Mouse (Mus musculus): ENCODE data around the gene Hsph1. TPM values are rescaled to one million over a fixed set of nuclear protein-coding genes. Genes with fewer than 3 reads are reported as not detected.

Gene Hsph1
- polyA plus RNA-seq, 1 experiment from 2014 or later = 99.4 TPM

GRCm38 (mm10) chr5:149623815-149624675 is 12.1 kb downstream of the Hsph1 start:
- Histone ChIP-seq H3K4me1 (replicated peaks; ENCODE audit: control insufficient read depth, insufficient read depth, low read length) (no peaks in the 10 kb centered on the region), H3K27ac (no peak overlapping the region), H3K36me3 (replicated peaks; ENCODE audit: control insufficient read depth, insufficient read depth) (peaks cover 98% of the 10 kb centered on the region), H3K27me3 (ENCODE audit: control insufficient read depth, insufficient read depth, low read length) (no peaks in the 10 kb centered on the region), H3K4me3 (replicated peaks; ENCODE audit: low read length) (no peak overlapping the region), H3K4me2 (replicated peaks) (no peak overlapping the region), H3K9me3 (ENCODE audit: control insufficient read depth, low read length) (no peaks in the 10 kb centered on the region), H3K9ac (no peak overlapping the region)
- DNase-seq (ENCODE audit: low spot score) (no peak), ATAC-seq (ENCODE audit: low FRiP score) (no peak)
- 90% methylated on average over 8 of the region's 8 CpGs for WGBS

GRCm38 (mm10) chr5:149622644-149623043 is 13.5 kb downstream of the Hsph1 start:
- H3K9me3 ChIP-seq (ENCODE audit: control insufficient read depth, low read length) = no peaks in the 10 kb centered on the region
- WGBS = 78% methylated on average over 6 of the region's 6 CpGs

GRCm38 (mm10) chr5:149622152-149622551 is 14.0 kb downstream of the Hsph1 start:
- H3K4me2 ChIP-seq (replicated peaks) = no peak overlapping the region
- no peak for DNase-seq (ENCODE audit: low spot score)
- H3K9me3 ChIP-seq (ENCODE audit: control insufficient read depth, low read length) = no peaks in the 10 kb centered on the region
- H3K4me1 ChIP-seq (replicated peaks; ENCODE audit: control insufficient read depth, insufficient read depth, low read length) = no peaks in the 10 kb centered on the region
- ATAC-seq (ENCODE audit: low FRiP score) = no peak
- WGBS = 68% methylated on average over 7 of the region's 7 CpGs
- peaks cover 99% of the 10 kb centered on the region for H3K36me3 ChIP-seq (replicated peaks; ENCODE audit: control insufficient read depth, insufficient read depth)
- H3K9ac ChIP-seq = no peak overlapping the region
- no peak overlapping the region for H3K27ac ChIP-seq
- no peak overlapping the region for H3K4me3 ChIP-seq (replicated peaks; ENCODE audit: low read length)
- H3K27me3 ChIP-seq (ENCODE audit: control insufficient read depth, insufficient read depth, low read length) = no peaks in the 10 kb centered on the region

More at GRCm38 (mm10) chr5:149622644-149623043, 13.5 kb downstream of the Hsph1 start:
- Histone ChIP-seq H3K27ac (no peak overlapping the region), H3K4me1 (replicated peaks; ENCODE audit: control insufficient read depth, insufficient read depth, low read length) (no peaks in the 10 kb centered on the region), H3K4me2 (replicated peaks) (no peak overlapping the region), H3K9ac (no peak overlapping the region), H3K36me3 (replicated peaks; ENCODE audit: control insufficient read depth, insufficient read depth) (peaks cover 99% of the 10 kb centered on the region), H3K27me3 (ENCODE audit: control insufficient read depth, insufficient read depth, low read length) (no peaks in the 10 kb centered on the region), H3K4me3 (replicated peaks; ENCODE audit: low read length) (no peak overlapping the region)
- ATAC-seq (ENCODE audit: low FRiP score) = no peak
- no peak for DNase-seq (ENCODE audit: low spot score)

DNA sequence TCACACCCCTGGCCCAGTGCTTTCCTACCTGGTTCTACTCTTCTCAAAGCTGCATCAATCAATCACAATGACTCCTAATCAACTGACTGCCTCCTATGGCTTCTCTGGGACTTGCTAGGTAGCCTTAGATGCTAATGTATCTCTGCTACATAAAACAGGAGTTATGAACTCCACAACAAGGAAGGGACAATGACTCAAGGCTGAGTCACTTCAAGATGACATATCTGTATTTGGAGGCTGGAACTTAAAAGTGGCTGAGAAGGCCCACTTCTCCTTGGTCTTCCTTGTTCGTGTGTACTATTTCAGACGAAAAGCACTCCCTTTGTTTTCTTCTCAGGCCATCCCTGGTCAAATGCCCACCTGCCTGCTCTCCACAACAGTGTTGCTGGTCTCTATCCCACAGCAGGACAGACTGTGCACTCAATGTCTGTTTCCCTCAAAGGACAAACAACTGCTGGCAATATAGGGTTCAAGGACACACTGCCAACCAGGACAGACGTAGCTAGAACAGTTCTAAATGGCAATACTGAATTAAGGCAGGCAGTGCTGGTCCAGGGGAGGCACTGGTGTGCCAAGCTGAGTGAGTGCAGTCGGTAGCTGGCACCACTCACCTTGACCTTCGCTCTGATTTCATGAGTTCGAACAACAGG is 18.3 kb downstream of the Hsph1 start:
- Histone ChIP-seq H3K4me2 (replicated peaks) (no peak overlapping the region), H3K27me3 (ENCODE audit: control insufficient read depth, insufficient read depth, low read length) (no peaks in the 10 kb centered on the region), H3K4me1 (replicated peaks; ENCODE audit: control insufficient read depth, insufficient read depth, low read length) (no peaks in the 10 kb centered on the region), H3K9me3 (ENCODE audit: control insufficient read depth, low read length) (no peaks in the 10 kb centered on the region), H3K27ac (no peak overlapping the region), H3K9ac (no peak overlapping the region), H3K36me3 (replicated peaks; ENCODE audit: control insufficient read depth, insufficient read depth) (peaks cover 91% of the 10 kb centered on the region), H3K4me3 (replicated peaks; ENCODE audit: low read length) (no peak overlapping the region)
- 92% methylated on average over 6 of the region's 6 CpGs for WGBS
- DNase-seq (ENCODE audit: low spot score) = no peak
- ATAC-seq (ENCODE audit: low FRiP score) = no peak

DNA sequence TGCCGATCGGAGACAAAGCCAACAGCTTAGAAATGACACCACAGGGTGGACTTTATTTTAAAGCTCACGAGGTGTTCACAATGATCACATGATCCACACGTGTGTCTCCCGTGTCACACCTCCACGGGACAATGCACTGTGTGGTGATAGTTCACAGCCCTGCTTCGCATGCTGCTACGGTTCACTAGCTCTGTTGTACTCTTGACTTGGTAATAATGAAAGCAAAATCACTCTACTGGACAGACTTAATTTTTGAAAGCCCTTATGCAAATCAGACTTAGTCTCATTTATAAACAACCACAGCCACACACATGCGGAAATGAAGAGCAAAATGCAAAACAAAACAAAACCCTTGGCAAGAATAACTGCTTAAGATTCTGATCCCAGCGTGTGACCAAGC is 19.4 kb downstream of the Hsph1 start:
- Histone ChIP-seq H3K36me3 (replicated peaks; ENCODE audit: control insufficient read depth, insufficient read depth) (peaks cover 80% of the 10 kb centered on the region), H3K4me3 (replicated peaks; ENCODE audit: low read length) (no peak overlapping the region), H3K4me2 (replicated peaks) (no peak overlapping the region), H3K4me1 (replicated peaks; ENCODE audit: control insufficient read depth, insufficient read depth, low read length) (0 out of 2 replicates have a peak, but pooled peaks cover 6% of the 10 kb centered on the region), H3K9ac (no peak overlapping the region), H3K9me3 (ENCODE audit: control insufficient read depth, low read length) (no peaks in the 10 kb centered on the region), H3K27ac (no peak overlapping the region), H3K27me3 (ENCODE audit: control insufficient read depth, insufficient read depth, low read length) (no peaks in the 10 kb centered on the region)
- DNase-seq (ENCODE audit: low spot score) = no peak
- WGBS = 70% methylated on average over 10 of the region's 10 CpGs
- no peak for ATAC-seq (ENCODE audit: low FRiP score)

- Histone ChIP-seq H3K4me1 (replicated peaks; ENCODE audit: control insufficient read depth, insufficient read depth, low read length) (0 out of 2 replicates have a peak, but pooled peaks cover 8% of the 10 kb centered on the region), H3K4me2 (replicated peaks) (no peak overlapping the region), H3K36me3 (replicated peaks; ENCODE audit: control insufficient read depth, insufficient read depth) (peaks cover 74% of the 10 kb centered on the region), H3K27me3 (ENCODE audit: control insufficient read depth, insufficient read depth, low read length) (no peaks in the 10 kb centered on the region), H3K4me3 (replicated peaks; ENCODE audit: low read length) (no peak overlapping the region), H3K9me3 (ENCODE audit: control insufficient read depth, low read length) (no peaks in the 10 kb centered on the region), H3K9ac (no peak overlapping the region), H3K27ac (no peak overlapping the region)
- 80% methylated on average over 1 of the region's 1 CpGs for WGBS
- no peak for DNase-seq (ENCODE audit: low spot score)
- no peak for ATAC-seq (ENCODE audit: low FRiP score)
Observed at GRCm38 (mm10) chr5:149616138-149616537, 20.0 kb downstream of the Hsph1 start.

GRCm38 (mm10) chr5:149612740-149613139 is 23.4 kb downstream of the Hsph1 start:
- Histone ChIP-seq H3K9me3 (ENCODE audit: control insufficient read depth, low read length) (no peaks in the 10 kb centered on the region), H3K36me3 (replicated peaks; ENCODE audit: control insufficient read depth, insufficient read depth) (peaks cover 40% of the 10 kb centered on the region), H3K4me3 (replicated peaks; ENCODE audit: low read length) (no peak overlapping the region), H3K27ac (peak overlapping the region; percentile 43; the same call in 1 of the 2 replicates), H3K9ac (0 out of 2 replicates have a peak overlapping the region, but pooled peaks have one; percentile 20), H3K4me1 (replicated peaks; ENCODE audit: control insufficient read depth, insufficient read depth, low read length) (0 out of 2 replicates have a peak, but pooled peaks cover 8% of the 10 kb centered on the region), H3K4me2 (replicated peaks) (no peak overlapping the region), H3K27me3 (ENCODE audit: control insufficient read depth, insufficient read depth, low read length) (no peaks in the 10 kb centered on the region)
- DNase-seq (ENCODE audit: low spot score) = peak; percentile 33
- 46% methylated on average over 10 of the region's 10 CpGs for WGBS
- ATAC-seq (ENCODE audit: low FRiP score) = peak; percentile 41; the same call in 1 of the 2 replicates

DNA sequence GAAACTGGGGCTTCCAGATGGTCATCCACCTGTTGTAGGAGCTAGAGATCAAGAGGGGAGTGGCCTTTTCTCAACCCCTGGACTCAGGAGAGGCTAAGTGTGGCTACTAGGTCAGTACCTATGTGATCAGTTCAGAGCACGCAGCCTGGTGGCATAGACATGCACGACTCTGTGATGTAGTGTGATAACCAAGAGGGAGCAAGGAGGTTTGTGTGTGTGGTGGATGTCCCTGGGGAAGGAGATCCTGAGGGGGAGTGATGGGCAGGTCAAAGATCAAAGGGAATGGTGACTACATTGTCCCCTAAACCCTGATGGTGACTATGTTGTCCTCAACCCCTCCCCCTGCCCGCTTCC is 24.0 kb downstream of the Hsph1 start:
- Histone ChIP-seq H3K4me2 (replicated peaks) (no peak overlapping the region), H3K27ac (no peak overlapping the region), H3K4me3 (replicated peaks; ENCODE audit: low read length) (no peak overlapping the region), H3K36me3 (replicated peaks; ENCODE audit: control insufficient read depth, insufficient read depth) (peaks cover 34% of the 10 kb centered on the region), H3K9me3 (ENCODE audit: control insufficient read depth, low read length) (no peaks in the 10 kb centered on the region), H3K9ac (no peak overlapping the region), H3K4me1 (replicated peaks; ENCODE audit: control insufficient read depth, insufficient read depth, low read length) (0 out of 2 replicates have a peak, but pooled peaks cover 8% of the 10 kb centered on the region), H3K27me3 (ENCODE audit: control insufficient read depth, insufficient read depth, low read length) (no peaks in the 10 kb centered on the region)
- no peak for DNase-seq (ENCODE audit: low spot score)
- ATAC-seq (ENCODE audit: low FRiP score) = no peak
- WGBS = 87% methylated on average over 3 of the region's 3 CpGs

- H3K9ac ChIP-seq = no peak overlapping the region
- no peak overlapping the region for H3K4me2 ChIP-seq (replicated peaks)
- no peaks in the 10 kb centered on the region for H3K9me3 ChIP-seq (ENCODE audit: control insufficient read depth, low read length)
- no peak overlapping the region for H3K27ac ChIP-seq
- 58% methylated on average over 16 of the region's 16 CpGs for WGBS
- no peak overlapping the region for H3K4me3 ChIP-seq (replicated peaks; ENCODE audit: low read length)
- no peaks in the 10 kb centered on the region for H3K27me3 ChIP-seq (ENCODE audit: control insufficient read depth, insufficient read depth, low read length)
- H3K4me1 ChIP-seq (replicated peaks; ENCODE audit: control insufficient read depth, insufficient read depth, low read length) = 0 out of 2 replicates have a peak, but pooled peaks cover 8% of the 10 kb centered on the region
- H3K36me3 ChIP-seq (replicated peaks; ENCODE audit: control insufficient read depth, insufficient read depth) = peaks cover 28% of the 10 kb centered on the region
- no peak for DNase-seq (ENCODE audit: low spot score)
- no peak for ATAC-seq (ENCODE audit: low FRiP score)
Observed at GRCm38 (mm10) chr5:149611476-149612164, 24.6 kb downstream of the Hsph1 start.
